Mouse (Mus musculus) testis, adult 2 months (tissue): Measurements from ENCODE around the gene Fam160a2.

Source experiments
- CTCF ChIP-seq: fragments of 200-500 bp; IDR thresholded peaks from 2 replicates; pipeline ENCODE4 v1.5.1; 2012; ENCODE audit warnings: low read depth, mild to moderate bottlenecking, inconsistent platforms, low read length, moderate library complexity; ENCODE audit not compliant: control insufficient read depth, insufficient read depth, insufficient replicate concordance
- POLR2A ChIP-seq: fragments of 200-500 bp; IDR thresholded peaks from 2 replicates; pipeline ENCODE4 v1.6.1; 2012; ENCODE audit warnings: low read depth, mild to moderate bottlenecking, inconsistent platforms, low read length, moderate library complexity; ENCODE audit not compliant: control insufficient read depth

DNA sequence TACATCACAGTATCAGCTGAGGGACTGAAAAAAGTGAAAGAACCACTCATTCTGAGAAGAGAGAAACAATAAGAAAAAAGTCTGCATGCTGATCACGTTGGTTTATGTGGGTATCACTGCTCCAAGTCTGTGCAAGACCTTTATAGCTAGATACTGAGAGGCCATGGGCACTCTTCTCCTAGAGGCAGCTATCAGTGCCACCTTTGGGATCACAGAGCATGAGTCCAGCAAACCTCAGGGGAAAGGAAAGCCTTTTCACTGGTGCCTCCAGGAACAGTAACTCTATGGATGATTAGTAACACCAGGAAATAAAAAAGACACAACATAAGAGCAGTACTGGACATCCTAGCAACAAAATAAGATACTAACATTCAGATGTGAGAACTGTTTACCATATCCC is 57.7 kb downstream of the Fam160a2 start, which contains the start of gene Olfr691:
- TF ChIP-seq CTCF (no peak), POLR2A (no peak)
